Mouse (Mus musculus) stomach, embryonic 14.5 days (tissue): Measurements from ENCODE around the gene Ppm1f. TPM values are rescaled to one million over a fixed set of nuclear protein-coding genes. Genes with fewer than 3 reads are reported as not detected.
"Not testable (repeated sequence)": the region's sequence is repeated elsewhere in the genome, so short reads cannot be mapped to it uniquely, and the experiment has no call there.

Experiments
- ATAC-seq: fragments of 200-750 bp; cut with Nextera tagmentation; 2 replicates; pipeline ENCODE4 v1.8.0; 2017; ENCODE audit warnings: low read depth, moderate TSS enrichment; ENCODE audit not compliant: insufficient number of reproducible peaks, insufficient read depth, low FRiP score
- H3K27ac ChIP-seq: fragments of 300-500 bp; sonication (generic); 2 replicates; pipeline ENCODE4 v1.5.1; 2014; ENCODE audit warnings: mild to moderate bottlenecking, low read length, moderate library complexity, mixed read lengths
- H3K27me3 ChIP-seq: fragments of 300-500 bp; sonication (generic); 2 replicates; pipeline ENCODE4 v1.6.1; 2014; ENCODE audit warnings: low read length, control low read depth, mixed read lengths; ENCODE audit not compliant: control insufficient read depth, insufficient read depth
- H3K36me3 ChIP-seq: fragments of 300-500 bp; sonication (generic); 2 replicates; pipeline ENCODE4 v1.6.1; 2014; ENCODE audit warnings: mild to moderate bottlenecking, control low read depth, low read length, moderate library complexity, mixed read lengths; ENCODE audit not compliant: control insufficient read depth, insufficient read depth
- H3K4me1 ChIP-seq: fragments of 300-500 bp; sonication (generic); 2 replicates; pipeline ENCODE4 v1.6.1; 2014; ENCODE audit warnings: low read length, control low read depth, mixed read lengths; ENCODE audit not compliant: control insufficient read depth, insufficient read depth
- H3K4me2 ChIP-seq: fragments of 300-500 bp; sonication (generic); replicated peaks from 2 replicates; pipeline ENCODE4 v1.6.1; 2014; ENCODE audit warnings: low read depth, low read length, control low read depth
- H3K4me3 ChIP-seq: fragments of 300-500 bp; sonication (generic); 2 replicates; pipeline ENCODE4 v1.5.1; 2014; ENCODE audit warnings: low read depth, low read length, control low read depth
- H3K9ac ChIP-seq: fragments of 300-500 bp; sonication (generic); replicated peaks from 2 replicates; pipeline ENCODE4 v1.6.1; 2014; ENCODE audit warnings: low read depth, mild to moderate bottlenecking, control low read depth, low read length, moderate library complexity, mixed read lengths
- H3K9me3 ChIP-seq: fragments of 300-500 bp; sonication (generic); 2 replicates; pipeline ENCODE4 v1.6.1; 2016; ENCODE audit warnings: low read depth, low read length, control low read depth; ENCODE audit not compliant: control insufficient read depth
- WGBS: fragments of 180-500 bp; shearing (Covaris S2); extraction: QIAGEN DNeasy Blood & Tissue Kit; methylation state at CpG from one replicate; pipeline ENCODE4 v1.1.7; 2014; 5-methylcytosine and 5-hydroxymethylcytosine counted together
- polyA plus RNA-seq: library from polyadenylated mRNA; unstranded; fragments of >200 nt; fragmentation: Nextera tagmentation; extraction: Ambion mirVana; gene quantifications from 2 replicates; pipeline ENCODE4 v1.2.1, GENCODE M21; 2014

The Ppm1f gene
- polyA plus RNA-seq, 1 experiment from 2014 or later = 14.8 TPM

- 81% methylated on average over 3 of the region's 3 CpGs for WGBS
- Histone ChIP-seq H3K4me3 (no peak overlapping the region), H3K9me3 (no peaks in the 10 kb centered on the region), H3K4me2 (no peak overlapping the region), H3K9ac (no peak overlapping the region), H3K27ac (no peak overlapping the region), H3K36me3 (peaks cover 37% of the 10 kb centered on the region), H3K4me1 (no peaks in the 10 kb centered on the region), H3K27me3 (no peaks in the 10 kb centered on the region)
- ATAC-seq = no peak
Measured at GRCm38 (mm10) chr16:16921021-16921435, 24.8 kb downstream of the Ppm1f start.

GRCm38 (mm10) chr16:16924481-16924880 is 28.2 kb downstream of the Ppm1f start:
- ATAC-seq = no peak
- Histone ChIP-seq H3K4me3 (no peak overlapping the region), H3K4me1 (no peaks in the 10 kb centered on the region), H3K9me3 (no peaks in the 10 kb centered on the region), H3K9ac (no peak overlapping the region), H3K27me3 (no peaks in the 10 kb centered on the region), H3K4me2 (no peak overlapping the region), H3K27ac (no peak overlapping the region), H3K36me3 (peaks cover 18% of the 10 kb centered on the region)
- WGBS = 87% methylated on average over 3 of the region's 3 CpGs

DNA sequence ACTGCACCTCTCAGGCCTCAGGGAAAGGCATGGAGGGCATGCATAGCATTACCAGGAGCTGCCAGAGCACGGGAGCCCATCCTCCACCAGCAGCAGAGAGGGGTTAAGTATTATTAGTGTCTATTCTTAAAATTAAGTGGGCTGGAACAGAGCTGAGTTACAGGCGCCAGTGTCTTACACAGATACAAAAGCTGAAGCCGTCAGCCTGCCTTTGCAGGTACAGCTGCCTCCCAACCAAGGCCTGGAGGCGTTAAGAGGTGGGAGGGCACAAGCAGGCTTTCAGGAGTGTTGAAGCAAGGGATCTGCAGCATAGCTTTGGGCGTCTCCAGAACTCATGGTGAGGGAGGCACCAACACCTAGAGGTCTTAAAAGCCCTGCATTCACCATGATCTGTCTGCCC is 30.3 kb downstream of the Ppm1f start:
- Histone ChIP-seq H3K4me1 (no peaks in the 10 kb centered on the region), H3K9ac (no peak overlapping the region), H3K4me3 (no peak overlapping the region), H3K9me3 (no peaks in the 10 kb centered on the region), H3K4me2 (no peak overlapping the region), H3K36me3 (peaks cover 12% of the 10 kb centered on the region), H3K27me3 (no peaks in the 10 kb centered on the region), H3K27ac (no peak overlapping the region)
- 73% methylated on average over 5 of the region's 5 CpGs for WGBS
- 0 out of 2 replicates have a peak, but pooled peaks have one; percentile 16 for ATAC-seq

DNA sequence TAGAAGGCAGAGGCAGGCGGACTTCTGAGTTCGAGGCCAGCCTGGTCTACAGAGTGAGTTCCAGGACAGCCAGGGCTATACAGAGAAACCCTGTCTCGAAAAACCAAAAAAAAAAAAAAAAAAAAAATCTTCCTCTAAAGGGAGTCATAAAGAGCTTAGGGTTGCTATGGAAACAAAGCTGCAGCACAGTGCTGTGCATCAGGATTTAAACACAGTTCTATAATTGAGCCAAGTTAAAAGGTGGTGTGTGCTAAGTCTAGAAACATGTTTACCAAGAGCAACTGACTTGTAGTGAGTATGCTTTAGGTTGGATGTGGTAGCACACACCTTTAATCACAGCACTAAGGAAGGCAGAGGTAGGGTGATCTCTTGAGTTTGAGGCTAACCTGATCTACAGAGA is 32.6 kb downstream of the Ppm1f start:
- not testable (repeated sequence) for H3K36me3 ChIP-seq, H3K27me3 ChIP-seq, H3K4me2 ChIP-seq, H3K4me3 ChIP-seq, ATAC-seq, H3K9ac ChIP-seq, H3K27ac ChIP-seq, H3K9me3 ChIP-seq, H3K4me1 ChIP-seq
- 72% methylated on average over 3 of the region's 3 CpGs for WGBS

- 86% methylated on average over 3 of the region's 3 CpGs for WGBS
- Histone ChIP-seq H3K9ac (no peak overlapping the region), H3K4me1 (no peaks in the 10 kb centered on the region), H3K4me2 (no peak overlapping the region), H3K27me3 (no peaks in the 10 kb centered on the region), H3K4me3 (no peak overlapping the region), H3K9me3 (no peaks in the 10 kb centered on the region), H3K36me3 (no peaks in the 10 kb centered on the region), H3K27ac (no peak overlapping the region)
- ATAC-seq = no peak
Measured at GRCm38 (mm10) chr16:16930326-16930725, 34.1 kb downstream of the Ppm1f start.

GRCm38 (mm10) chr16:16930810-16931296 is 34.6 kb downstream of the Ppm1f start:
- WGBS = 72% methylated on average over 5 of the region's 5 CpGs
- Histone ChIP-seq H3K27ac (no peak overlapping the region), H3K36me3 (no peaks in the 10 kb centered on the region), H3K4me1 (no peaks in the 10 kb centered on the region), H3K4me3 (no peak overlapping the region), H3K4me2 (no peak overlapping the region), H3K27me3 (no peaks in the 10 kb centered on the region), H3K9me3 (no peaks in the 10 kb centered on the region), H3K9ac (no peak overlapping the region)
- no peak for ATAC-seq

DNA sequence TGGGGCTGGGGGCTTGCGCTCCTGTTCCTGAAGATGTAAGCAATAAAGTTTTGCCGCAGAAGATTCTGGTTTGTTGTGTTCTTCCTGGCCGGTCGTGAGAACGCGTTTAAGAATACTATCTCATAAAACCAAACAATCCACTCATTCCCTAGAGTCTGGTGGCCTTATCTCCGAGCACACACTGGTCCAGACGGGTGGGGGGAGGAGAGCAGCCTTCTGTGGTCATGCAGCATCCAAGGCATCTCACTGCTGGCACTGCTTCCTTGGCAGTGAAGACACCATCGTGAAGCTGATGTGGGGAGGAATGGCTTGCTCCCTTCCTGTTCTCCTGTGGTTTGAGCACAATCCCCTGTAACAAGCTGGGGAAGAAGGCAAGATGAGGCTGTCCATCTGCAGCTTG is 43.3 kb downstream of the Ppm1f start:
- Histone ChIP-seq H3K27ac (no peak overlapping the region), H3K36me3 (no peaks in the 10 kb centered on the region), H3K9me3 (no peaks in the 10 kb centered on the region), H3K9ac (no peak overlapping the region), H3K4me2 (no peak overlapping the region), H3K4me3 (no peak overlapping the region), H3K27me3 (no peaks in the 10 kb centered on the region), H3K4me1 (no peaks in the 10 kb centered on the region)
- ATAC-seq = no peak
- 93% methylated on average over 9 of the region's 9 CpGs for WGBS

- 91% methylated on average over 2 of the region's 2 CpGs for WGBS
Measured at GRCm38 (mm10) chr16:16941078-16941477, 44.8 kb downstream of the Ppm1f start.

DNA sequence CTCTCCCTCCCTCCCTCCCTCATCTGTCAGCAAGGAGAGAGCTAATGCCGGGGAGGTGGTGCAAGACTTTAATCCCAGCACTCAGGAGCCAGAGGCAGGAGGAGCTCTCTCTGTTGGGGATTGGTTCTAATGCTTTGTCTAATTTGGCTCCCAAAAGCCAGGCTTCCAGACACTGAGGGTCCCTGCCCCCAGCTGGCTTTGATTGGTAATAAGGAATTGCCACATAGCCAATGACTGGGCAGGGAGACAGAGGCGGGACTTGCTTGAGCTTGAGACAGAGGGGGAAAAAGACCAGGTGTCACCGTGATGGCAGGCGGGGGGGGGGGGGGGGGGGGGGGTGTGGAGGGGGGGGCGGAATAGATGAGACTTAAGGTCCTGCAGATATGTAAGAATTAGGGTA is 62.3 kb downstream of the Ppm1f start:
- H3K4me3 ChIP-seq = no peak overlapping the region
- no peak overlapping the region for H3K27ac ChIP-seq
- H3K27me3 ChIP-seq = no peaks in the 10 kb centered on the region
- no peak for ATAC-seq
- no peaks in the 10 kb centered on the region for H3K9me3 ChIP-seq
- no peaks in the 10 kb centered on the region for H3K4me1 ChIP-seq
- H3K36me3 ChIP-seq = no peaks in the 10 kb centered on the region
- no peak overlapping the region for H3K9ac ChIP-seq
- WGBS = 16% methylated on average over 2 of the region's 5 CpGs
- H3K4me2 ChIP-seq = no peak overlapping the region

More at GRCm38 (mm10) chr16:16941078-16941477, 44.8 kb downstream of the Ppm1f start:
- Histone ChIP-seq H3K27ac (no peak overlapping the region), H3K9ac (no peak overlapping the region), H3K4me3 (no peak overlapping the region), H3K4me1 (no peaks in the 10 kb centered on the region), H3K9me3 (no peaks in the 10 kb centered on the region), H3K4me2 (no peak overlapping the region), H3K36me3 (no peaks in the 10 kb centered on the region), H3K27me3 (no peaks in the 10 kb centered on the region)
- ATAC-seq = no peak
